Comparison of ENCODE assay signal across 8 mouse cellular contexts in genomic region chr5:139791227-139792158, GRCm38 (mm10). TPM values are rescaled to one million over a fixed set of nuclear protein-coding genes. Genes with fewer than 3 reads are reported as not detected.
DNase-seq lines count a peak whose midpoint lies in the region; ATAC-seq and TF ChIP-seq lines count a peak whose summit lies in the region.

Mafk (plus strand) TSS chr5:139791513.

- H3K9ac ChIP-seq in CH12.LX (ENCODE audit: insufficient read depth, low read depth): peak within 1 kb of the TSS; percentile 84
- H3K9ac ChIP-seq in forebrain, embryonic 12.5 days: peak within 1 kb of the TSS; percentile 71
- peak within 1 kb of the TSS; percentile 88 for H3K9ac ChIP-seq in heart, postnatal 0 days (replicated peaks; ENCODE audit: low read depth, low read length)
- peak within 1 kb of the TSS; percentile 99 for H3K9ac ChIP-seq in liver, embryonic 16.5 days (ENCODE audit: low read depth, low read length)
- peak within 1 kb of the TSS; percentile 77 for H3K9ac ChIP-seq in neural tube, embryonic 13.5 days

- H3K79me2 ChIP-seq in CH12.LX (replicated peaks; ENCODE audit: control insufficient read depth, extremely low read depth, insufficient read depth, poor library complexity, severe bottlenecking): peaks cover 32% of the 10 kb centered on the region

- H3K9me3 ChIP-seq in CH12.LX (replicated peaks; ENCODE audit: low read length): no peaks in the 10 kb centered on the region
- H3K9me3 ChIP-seq in forebrain, embryonic 12.5 days: no peaks in the 10 kb centered on the region
- H3K9me3 ChIP-seq in heart, postnatal 0 days (replicated peaks; ENCODE audit: control insufficient read depth, low read length): no peaks in the 10 kb centered on the region
- no peaks in the 10 kb centered on the region for H3K9me3 ChIP-seq in liver, embryonic 16.5 days (replicated peaks; ENCODE audit: control insufficient read depth, low read length)
- H3K9me3 ChIP-seq in neural tube, embryonic 13.5 days: no peaks in the 10 kb centered on the region

- dilution Hi-C loops in CH12.LX (cut with MboI; ENCODE audit: extremely low pct_ligation_motif_present, extremely low pct_unique_long_range_greater_than_20kb, low sequenced_read_pairs): no loop called here

- peak within 1 kb of the TSS; percentile 97 for H3K4me2 ChIP-seq in CH12.LX (ENCODE audit: insufficient read depth, low read depth, poor library complexity, severe bottlenecking)
- H3K4me2 ChIP-seq in forebrain, embryonic 12.5 days: peak within 1 kb of the TSS; percentile 98
- peak within 1 kb of the TSS; percentile 100 for H3K4me2 ChIP-seq in heart, postnatal 0 days (ENCODE audit: low read depth, low read length)
- peak within 1 kb of the TSS; percentile 77 for H3K4me2 ChIP-seq in liver, embryonic 16.5 days (ENCODE audit: low read depth, low read length)
- peak within 1 kb of the TSS; percentile 99 for H3K4me2 ChIP-seq in neural tube, embryonic 13.5 days

- peaks cover 13% of the 10 kb centered on the region for H3K27me3 ChIP-seq in CH12.LX (replicated peaks)
- peaks cover 17% of the 10 kb centered on the region; the same call in 1 of the 2 replicates for H3K27me3 ChIP-seq in forebrain, embryonic 12.5 days
- no peaks in the 10 kb centered on the region for H3K27me3 ChIP-seq in heart, postnatal 0 days (ENCODE audit: control insufficient read depth, insufficient read depth, low read length)
- no peaks in the 10 kb centered on the region for H3K27me3 ChIP-seq in liver, embryonic 16.5 days (ENCODE audit: control insufficient read depth, insufficient read depth, low read depth, low read length)
- peaks cover 7% of the 10 kb centered on the region; the same call in 1 of the 2 replicates for H3K27me3 ChIP-seq in neural tube, embryonic 13.5 days
- no peaks in the 10 kb centered on the region for H3K27me3 ChIP-seq in testis, adult 2 months (ENCODE audit: control insufficient read depth, insufficient read depth, low read length)

- TF ChIP-seq RAD21 in CH12.LX (IDR thresholded peaks at IDR 0.05; ENCODE audit: low read depth, low read length): no peak

- TF ChIP-seq CTCF in CH12.LX (conservative IDR thresholded peaks at IDR 0.05 in 1 of 2, IDR thresholded peaks at IDR 0.05 in 1 of 2; ENCODE audit: low read depth in 2 of 2, low read length in 2 of 2): no peak
- peak; percentile 18; the same call in 1 of the 2 replicates for TF ChIP-seq CTCF in heart, postnatal 0 days (IDR thresholded peaks at IDR 0.05; ENCODE audit: low read depth)
- TF ChIP-seq CTCF in testis, adult 2 months (IDR thresholded peaks at IDR 0.05; ENCODE audit: control insufficient read depth, insufficient read depth, insufficient replicate concordance, low read depth, low read length): no peak

- peaks cover 0 to 27% of the 10 kb centered on the region in 2 experiments for H3K36me3 ChIP-seq in CH12.LX (replicated peaks in 1 of 2; ENCODE audit: control insufficient read depth in 1 of 2, insufficient read depth in 1 of 2, low read length in 1 of 2)
- H3K36me3 ChIP-seq in forebrain, embryonic 12.5 days (replicated peaks): no peaks in the 10 kb centered on the region
- no peaks in the 10 kb centered on the region; the same call in 1 of the 2 replicates for H3K36me3 ChIP-seq in heart, postnatal 0 days (replicated peaks; ENCODE audit: control insufficient read depth, insufficient read depth, low read length)
- peaks cover 6% of the 10 kb centered on the region for H3K36me3 ChIP-seq in liver, embryonic 16.5 days (ENCODE audit: control insufficient read depth, insufficient read depth)
- H3K36me3 ChIP-seq in neural tube, embryonic 13.5 days: no peaks in the 10 kb centered on the region
- H3K36me3 ChIP-seq in testis, adult 2 months (ENCODE audit: control insufficient read depth, insufficient read depth, low read length): no peaks in the 10 kb centered on the region

- ATAC-seq in forebrain, embryonic 12.5 days (ENCODE audit: low FRiP score): peak; percentile 91
- ATAC-seq in heart, postnatal 0 days (ENCODE audit: insufficient read depth, low read depth): peak; percentile 87
- ATAC-seq in liver, embryonic 16.5 days (ENCODE audit: low read depth): peak; percentile 85
- peak; percentile 88 for ATAC-seq in neural tube, embryonic 13.5 days (ENCODE audit: low read depth)

- H3K4me3 ChIP-seq in CH12.LX (replicated peaks in 1 of 3; ENCODE audit: low read depth in 2 of 3, low read length in 2 of 3, poor library complexity in 1 of 3): peak within 1 kb of the TSS; percentile 80 to 92 (median 87)
- H3K4me3 ChIP-seq in forebrain, embryonic 12.5 days (replicated peaks): peak within 1 kb of the TSS; percentile 82
- peak within 1 kb of the TSS; percentile 87 for H3K4me3 ChIP-seq in heart, postnatal 0 days (ENCODE audit: low read depth, low read length)
- peak within 1 kb of the TSS; percentile 99 for H3K4me3 ChIP-seq in liver, embryonic 16.5 days (ENCODE audit: low read depth, low read length)
- H3K4me3 ChIP-seq in neural tube, embryonic 13.5 days: peak within 1 kb of the TSS; percentile 80
- peak within 1 kb of the TSS; percentile 94 for H3K4me3 ChIP-seq in testis, adult 2 months (ENCODE audit: control insufficient read depth, low read depth, low read length)

- TF ChIP-seq EP300 in CH12.LX (IDR thresholded peaks at IDR 0.05; ENCODE audit: low read length): no peak
- peak; percentile 50; the same call in 1 of the 2 replicates for TF ChIP-seq EP300 in heart, postnatal 0 days (IDR thresholded peaks at IDR 0.05; ENCODE audit: low read depth)

- H3K27ac ChIP-seq in CH12.LX (ENCODE audit: insufficient read depth, low read depth): no peak within 1 kb of the TSS
- H3K27ac ChIP-seq in forebrain, embryonic 12.5 days: no peak within 1 kb of the TSS
- H3K27ac ChIP-seq in heart, postnatal 0 days (ENCODE audit: low read depth): peak within 1 kb of the TSS; percentile 97
- H3K27ac ChIP-seq in liver, embryonic 16.5 days (ENCODE audit: low read length): peak within 1 kb of the TSS; percentile 98
- no peak within 1 kb of the TSS; the same call in 1 of the 2 replicates for H3K27ac ChIP-seq in neural tube, embryonic 13.5 days (replicated peaks)
- peak within 1 kb of the TSS; percentile 73 for H3K27ac ChIP-seq in testis, adult 2 months (ENCODE audit: control insufficient read depth, insufficient read depth, low read depth, low read length)

- WGBS in forebrain, embryonic 12.5 days: under 1% methylated on average over 92 of the region's 92 CpGs
- WGBS in heart, postnatal 0 days: under 1% methylated on average over 89 of the region's 92 CpGs
- WGBS in liver, embryonic 16.5 days (ENCODE audit: insufficient replicate concordance): under 1% methylated on average over 88 of the region's 92 CpGs
- under 1% methylated on average over 89 of the region's 92 CpGs for WGBS in neural tube, embryonic 13.5 days

- in situ Hi-C loops in CH12.LX (cut with MboI; ENCODE audit: low pct_ligation_motif_present, low pct_unique_long_range_greater_than_20kb, low sequenced_read_pairs): no loop called here

- peaks cover 25 to 49% of the 10 kb centered on the region in 2 experiments for H3K4me1 ChIP-seq in CH12.LX (ENCODE audit: control insufficient read depth in 1 of 2, insufficient read depth in 2 of 2)
- H3K4me1 ChIP-seq in forebrain, embryonic 12.5 days: peaks cover 29% of the 10 kb centered on the region
- H3K4me1 ChIP-seq in heart, postnatal 0 days (ENCODE audit: control insufficient read depth, insufficient read depth): peaks cover 43% of the 10 kb centered on the region
- peaks cover 56% of the 10 kb centered on the region for H3K4me1 ChIP-seq in liver, embryonic 16.5 days (ENCODE audit: control insufficient read depth, low read depth, low read length)
- peaks cover 46% of the 10 kb centered on the region for H3K4me1 ChIP-seq in neural tube, embryonic 13.5 days (replicated peaks)
- peaks cover 4% of the 10 kb centered on the region for H3K4me1 ChIP-seq in testis, adult 2 months (ENCODE audit: control insufficient read depth, insufficient read depth, low read length)

- peak; percentile 94 for TF ChIP-seq POLR2A in CH12.LX (IDR thresholded peaks at IDR 0.05; ENCODE audit: low read depth, low read length)
- TF ChIP-seq POLR2A in testis, adult 2 months (IDR thresholded peaks at IDR 0.05; ENCODE audit: control insufficient read depth, low read depth, low read length): peak; percentile 77

- DNase-seq in CH12.LX (ENCODE audit: extremely low read depth): peak; percentile 96
- peak; percentile 93 for DNase-seq in c-Kit-positive CD71-positive TER-119-negative erythroid progenitor cells, embryonic 14.5 days (ENCODE audit: low read depth)
- DNase-seq in heart, postnatal 0 days (ENCODE audit: low spot score): peak; percentile 89
- DNase-seq in kidney, postnatal 4 days: peak; percentile 99

TF ChIP-seq in CH12.LX, 34 proteins besides CTCF, POLR2A, EP300 and RAD21 (continues in another document):
- TF ChIP-seq USF1 (IDR thresholded peaks at IDR 0.05; ENCODE audit: low read depth, low read length): 0 out of 2 replicates have a peak, but pooled peaks have one; percentile 25
- peak; percentile 57 for TF ChIP-seq HCFC1 (IDR thresholded peaks at IDR 0.05; ENCODE audit: low read depth, low read length)
- no peak for TF ChIP-seq ZKSCAN1 (IDR thresholded peaks at IDR 0.05; ENCODE audit: borderline replicate concordance, low read depth, low read length)
- TF ChIP-seq KAT2A (IDR thresholded peaks at IDR 0.05; ENCODE audit: insufficient replicate concordance, low read length): no peak
- peak; percentile 91 for TF ChIP-seq SIN3A (IDR thresholded peaks at IDR 0.05; ENCODE audit: low read length)
- no peak; the same call in 1 of the 2 replicates for TF ChIP-seq MEF2A (IDR thresholded peaks at IDR 0.05; ENCODE audit: borderline replicate concordance, low read depth, low read length)
- TF ChIP-seq MAX (IDR thresholded peaks at IDR 0.05; ENCODE audit: low read length): peak; percentile 69; the same call in 1 of the 2 replicates
- TF ChIP-seq TBP (conservative IDR thresholded peaks at IDR 0.05; ENCODE audit: low read depth, low read length): 0 out of 2 replicates have a peak, but pooled peaks have one; percentile 18
- peak; percentile 99 for TF ChIP-seq ELF1 (IDR thresholded peaks at IDR 0.05; ENCODE audit: low read depth, low read length)
- TF ChIP-seq JUND (conservative IDR thresholded peaks at IDR 0.05; ENCODE audit: low read depth, low read length): no peak
- TF ChIP-seq JUN (IDR thresholded peaks at IDR 0.05; ENCODE audit: insufficient read depth, low read depth, low read length): no peak
- peak; percentile 70 for TF ChIP-seq MYC (IDR thresholded peaks at IDR 0.05; ENCODE audit: low read depth, low read length)

RNA-seq across cellular contexts. Expression of gene Mafk, which starts in this region (rescaled TPM):
- total RNA-seq in CH12.LX (2012; rRNA removed) (16.4 and 20.0 TPM in 2 replicates), CH12.LX (2014; rRNA removed) (23.6 and 23.8 TPM in 2 replicates)
- 24.1 and 24.7 TPM in 2 replicates for polyA plus RNA-seq in CH12.LX (2012; ENCODE audit: insufficient read length, low read depth)
- polyA plus RNA-seq in forebrain, embryonic 12.5 days (2016; fragmentation: Nextera tagmentation; extraction: Ambion mirVana): 11.4 and 12.0 TPM in 2 replicates
- 36.8 and 41.2 TPM in 2 replicates for total RNA-seq in heart, postnatal 0 days (2014; rRNA removed; ENCODE audit: low replicate concordance)
- 15.6 and 16.7 TPM in 2 replicates for polyA plus RNA-seq in heart, postnatal 0 days (2015; fragmentation: Nextera tagmentation; extraction: Ambion mirVana)
- 43.3 and 44.6 TPM in 2 replicates for polyA plus RNA-seq in liver, embryonic 16.5 days (2015; fragmentation: Nextera tagmentation; extraction: Ambion mirVana)
- 11.7 and 12.1 TPM in 2 replicates for polyA plus RNA-seq in neural tube, embryonic 13.5 days (2015; fragmentation: Nextera tagmentation; extraction: Ambion mirVana)
- polyA plus RNA-seq in testis, adult 2 months (2012; rRNA removed): 10.8 and 14.5 TPM in 2 replicates

Comparison
In these comparisons a context has a peak if more than half of its experiments do, and no peak if none do; other contexts are left out.
1. H3K27ac ChIP-seq: peak in heart, postnatal 0 days (single experiment), liver, embryonic 16.5 days (single experiment) and testis, adult 2 months (single experiment); none in CH12.LX (single experiment), forebrain, embryonic 12.5 days (single experiment) and neural tube, embryonic 13.5 days (single experiment).
2. Peak in every context shown above with its lines, with median percentiles within 50 percentile points of each other: DNase-seq, H3K4me2 ChIP-seq, H3K4me3 ChIP-seq, H3K9ac ChIP-seq and ATAC-seq.